Mouse (Mus musculus) olfactory bulb, adult 2 months (tissue): ENCODE results near the gene Chgb.

ENCODE experiments used
- CTCF ChIP-seq: fragments of 200-500 bp; IDR thresholded peaks from 2 replicates; pipeline ENCODE4 v1.5.1; 2012; ENCODE audit warnings: low read depth, mild to moderate bottlenecking, low read length, moderate library complexity; ENCODE audit not compliant: insufficient read depth
- POLR2A ChIP-seq: fragments of 200-500 bp; IDR thresholded peaks from 2 replicates; pipeline ENCODE4 v1.6.1; 2012; ENCODE audit warnings: mild to moderate bottlenecking, low read depth, low read length, moderate library complexity; ENCODE audit not compliant: insufficient read depth

DNA sequence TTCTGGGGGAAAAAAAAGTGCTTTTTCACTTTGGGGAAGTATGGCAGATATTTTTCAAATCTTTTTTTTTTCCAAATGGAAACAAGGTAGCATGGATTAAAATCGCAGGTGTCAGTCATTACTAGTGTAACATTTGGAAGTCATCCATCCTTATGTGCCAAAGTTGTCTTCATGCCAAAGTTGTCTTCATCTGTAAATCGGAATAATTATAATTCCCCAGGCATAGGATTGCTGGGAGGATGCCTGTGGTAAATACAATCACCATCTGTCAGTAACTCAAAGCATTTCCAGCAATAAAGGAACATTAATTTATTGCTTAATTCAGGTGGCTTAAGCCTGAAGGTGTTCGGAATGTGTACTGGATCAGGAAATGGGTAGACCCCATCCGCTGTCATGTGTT is 60.0 kb downstream of the Chgb start:
- no peak for TF ChIP-seq POLR2A
- no peak for TF ChIP-seq CTCF
